In genomic region chr9:51881386-51881785, GRCm38 (mm10) we compare ENCODE assay signal across 9 mouse cellular contexts.
DNase-seq lines count a peak whose midpoint lies in the region; ATAC-seq and TF ChIP-seq lines count a peak whose summit lies in the region.
"Had no signal": no experiment of that assay in that cellular context is flagged by ENCODE, and none has a peak within 500 bp of the region (broad histone marks: within the 10 kb centered on the region; RNA-seq: fewer than 3 reads in every experiment).

No protein-coding gene starts in this region.

- no peak overlapping the region for H3K27ac ChIP-seq in thymus, adult 2 months (ENCODE audit: control insufficient read depth, insufficient read depth, low read length)

- no peaks in the 10 kb centered on the region for H3K27me3 ChIP-seq in thymus, adult 2 months (ENCODE audit: control insufficient read depth, insufficient read depth, low read length)
- H3K27me3 ChIP-seq: megakaryocyte, embryonic 14.5 days had no signal

- peak; percentile 11 for DNase-seq in heart, postnatal 4 days
- DNase-seq in heart, postnatal 36 days: no peak
- peak; percentile 93 for DNase-seq in 3T3-L1 (ENCODE audit: low read depth, low spot score)
- peak; percentile 51 for DNase-seq in embryo, embryonic 11.5 days (ENCODE audit: low read depth, low spot score)
- peak; percentile 23 to 60 for DNase-seq in left cerebral cortex, postnatal 10 days (ENCODE audit: extremely low spot score in 1 of 2, low spot score in 2 of 2)
- DNase-seq in thymus, adult 2 months: no peak
- DNase-seq in thymus, postnatal 14 days: no peak

- H3K4me1 ChIP-seq in thymus, adult 2 months (replicated peaks; ENCODE audit: control insufficient read depth, insufficient read depth, low read length): no peaks in the 10 kb centered on the region
- H3K4me1 ChIP-seq: megakaryocyte, embryonic 14.5 days had no signal

- 71% methylated on average over 4 of the region's 4 CpGs for WGBS in thymus, adult 2 months

- TF ChIP-seq POLR2A in thymus, adult 2 months (IDR thresholded peaks at IDR 0.05; ENCODE audit: control insufficient read depth, extremely low read depth, insufficient read depth, low read length, poor library complexity): no peak

- no peaks in the 10 kb centered on the region for H3K36me3 ChIP-seq in thymus, adult 2 months (ENCODE audit: control insufficient read depth, insufficient read depth, low read length)

- intact Hi-C loops in heart, postnatal 36 days (cut with DNase I): no loop called here
- intact Hi-C loops in left cerebral cortex, postnatal 10 days (cut with DNase I): no loop called here

- no peak overlapping the region for H3K4me3 ChIP-seq in thymus, adult 2 months (ENCODE audit: control insufficient read depth, insufficient read depth, low read length)
- H3K4me3 ChIP-seq: megakaryocyte, embryonic 14.5 days had no signal

- TF ChIP-seq CTCF in thymus, adult 2 months (IDR thresholded peaks at IDR 0.05; ENCODE audit: borderline replicate concordance, control insufficient read depth, extremely low read depth, insufficient read depth, low read length, poor library complexity): no peak

- no peak for ATAC-seq in granulocyte monocyte progenitor cell, adult 5-6 weeks (replicated peaks; ENCODE audit: poor library complexity, severe bottlenecking)

Comparison
In these comparisons a context has a peak if more than half of its experiments do, and no peak if none do; other contexts are left out.
1. DNase-seq: peak in heart, postnatal 4 days (single experiment), 3T3-L1 (single experiment), embryo, embryonic 11.5 days (single experiment) and left cerebral cortex, postnatal 10 days (2 of 2); none in heart, postnatal 36 days (0 of 2), thymus, adult 2 months (single experiment) and thymus, postnatal 14 days (single experiment).